Mouse (Mus musculus): Measurements from ENCODE around the gene Ranbp6.

DNA sequence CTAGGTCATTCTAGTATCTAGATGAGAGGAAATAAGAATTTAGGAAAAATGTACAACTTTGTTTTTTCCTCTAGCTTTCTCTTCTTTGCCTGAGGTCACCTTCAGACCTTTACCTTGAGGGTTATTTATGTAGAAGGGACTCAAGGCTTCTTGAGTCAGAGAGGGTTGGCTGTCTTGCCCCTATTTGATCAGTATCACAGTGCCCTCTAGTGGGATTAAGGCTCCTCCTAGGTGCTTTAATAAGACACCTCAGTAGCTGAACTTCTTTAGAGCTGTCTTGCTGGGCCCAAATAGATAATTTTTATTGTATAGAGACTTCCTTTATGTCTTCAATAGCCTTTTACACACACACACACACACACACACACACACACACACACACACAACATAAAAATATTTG is 8.2 kb upstream of the Ranbp6 start:
- TF ChIP-seq CTCF (IDR thresholded peaks at IDR 0.05; ENCODE audit: borderline replicate concordance, insufficient read depth, low read depth, low read length), result peak; percentile 41; the same call in 1 of the 2 replicates
- no peak for TF ChIP-seq POLR2A (IDR thresholded peaks at IDR 0.05; ENCODE audit: borderline replicate concordance, insufficient read depth, low read length)
